Mouse (Mus musculus) naive thymus-derived CD4-positive, alpha-beta T cell, adult 2 months (primary cell): ENCODE results near the gene Ppp4r3b.

Source experiments
- DNase-seq: peaks from one replicate; pipeline ENCODE4 v3.0.0-alpha.2; 2011; ENCODE audit warnings: low read depth

Ppp4r3b gene

GRCm38 (mm10) chr11:29238047-29238446 lies 65.4 kb downstream of the Ppp4r3b start:
- no peak for DNase-seq

DNA sequence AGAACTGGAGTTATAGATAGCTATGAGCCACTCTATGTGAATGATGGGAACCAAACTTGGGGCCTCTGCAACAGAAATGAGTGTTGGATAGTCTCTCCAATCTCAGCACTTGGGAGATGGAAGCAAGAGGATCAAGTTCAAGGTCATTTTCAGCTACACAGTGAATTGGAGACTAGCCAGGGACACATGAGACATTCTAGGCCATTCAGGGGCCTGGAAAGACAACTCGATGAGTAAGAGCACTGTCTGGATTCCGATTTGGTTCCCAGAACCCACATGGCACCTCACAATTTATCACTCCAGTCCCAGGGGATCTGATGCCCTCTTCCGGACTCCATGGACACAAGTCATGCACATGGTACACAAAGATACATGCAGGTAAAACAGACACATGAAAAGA lies 65.9 kb downstream of the Ppp4r3b start:
- no peak for DNase-seq

- no peak for DNase-seq
These were observed 66.7 kb downstream of the Ppp4r3b start for GRCm38 (mm10) chr11:29239353-29239752.

GRCm38 (mm10) chr11:29241961-29242360 lies 69.3 kb downstream of the Ppp4r3b start:
- no peak for DNase-seq

DNA sequence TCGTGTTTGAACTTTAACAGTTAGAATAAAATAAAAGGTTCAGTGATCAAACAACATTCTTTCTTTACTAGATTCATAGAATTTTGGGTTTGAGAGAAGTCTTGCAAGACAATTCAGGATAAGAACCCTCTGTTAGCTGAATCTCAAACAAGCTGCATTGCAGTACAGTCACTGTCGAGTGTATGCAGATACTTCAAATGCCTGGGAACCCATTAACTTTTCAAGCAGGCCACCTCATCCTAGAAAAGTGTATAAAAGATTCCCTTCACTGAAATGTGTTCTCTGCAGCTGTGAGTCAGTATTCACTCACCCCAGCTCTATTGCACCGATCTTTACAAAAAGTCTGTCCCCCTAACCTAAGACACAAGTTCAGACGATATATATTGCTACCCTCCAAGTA lies 73.3 kb downstream of the Ppp4r3b start:
- peak; percentile 13 for DNase-seq

GRCm38 (mm10) chr11:29246883-29247650 lies 74.4 kb downstream of the Ppp4r3b start, which contains the start of gene Cfap36:
Gene Cfap36, minus strand, starts transcription at chr11:29247409.
- DNase-seq = peak; percentile 95

GRCm38 (mm10) chr11:29247725-29248124 lies 75.0 kb downstream of the Ppp4r3b start:
- no peak for DNase-seq

DNA sequence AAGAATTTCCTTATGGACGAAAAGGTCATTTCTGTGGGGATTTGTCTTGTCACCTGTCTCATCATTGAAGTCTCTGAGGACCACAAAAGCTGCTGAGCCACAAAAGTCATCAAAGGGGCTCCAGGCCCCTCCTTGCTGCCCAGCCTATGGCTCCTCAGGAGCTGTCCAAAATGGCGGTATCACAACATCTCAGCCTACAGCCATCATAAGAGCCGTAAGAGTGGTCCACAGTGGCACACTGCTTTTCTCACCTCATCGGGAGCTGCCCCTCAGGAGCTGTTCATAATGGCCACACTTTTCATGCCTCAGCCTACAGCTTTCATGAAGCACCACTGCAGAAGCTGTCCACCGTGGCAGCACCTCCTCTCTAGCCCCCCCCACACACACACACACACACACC lies 75.7 kb downstream of the Ppp4r3b start:
- DNase-seq = no peak

DNA sequence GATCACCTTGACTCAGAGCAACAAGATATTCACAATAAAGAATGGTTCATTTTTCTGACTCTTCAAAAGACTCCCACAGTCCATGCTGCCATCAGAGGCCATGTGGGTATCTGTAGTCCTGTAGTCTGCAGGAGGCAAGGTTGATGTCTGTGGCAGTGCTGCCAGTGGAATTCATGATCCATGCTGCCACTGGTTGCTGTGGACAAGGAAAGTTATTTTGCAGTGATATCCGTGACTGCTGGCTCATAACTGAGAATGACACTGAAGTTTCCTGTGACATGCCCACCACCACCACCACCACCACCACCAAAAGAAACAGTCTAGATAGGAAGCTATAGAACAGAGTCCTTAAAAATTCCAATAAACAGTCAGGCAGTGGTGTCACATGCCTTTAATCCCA lies 82.0 kb downstream of the Ppp4r3b start:
- DNase-seq = no peak

DNA sequence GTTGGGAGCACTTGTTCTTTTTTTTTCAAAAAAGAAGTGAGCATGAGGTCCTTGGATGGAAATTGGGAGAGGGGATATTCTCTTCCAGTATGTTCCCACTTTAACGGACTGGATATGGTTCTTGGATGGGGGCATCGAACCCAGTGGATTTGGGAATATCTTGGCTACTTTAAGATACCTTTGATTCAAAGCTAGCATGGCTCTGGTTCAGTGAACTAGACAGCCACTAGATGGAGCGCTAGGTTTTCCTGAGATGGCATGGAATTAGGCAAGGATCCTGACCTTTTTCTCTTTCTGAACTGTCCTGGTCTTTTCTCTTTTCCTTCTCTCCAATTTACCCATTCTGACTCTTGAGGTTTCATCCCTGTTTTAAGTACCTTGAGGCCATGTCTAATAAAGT lies 95.1 kb downstream of the Ppp4r3b start:
- peak; percentile 8 for DNase-seq
